Mouse (Mus musculus) limb, embryonic 11.5 days (tissue): ENCODE results near the gene Edc3. TPM values are rescaled to one million over a fixed set of nuclear protein-coding genes. Genes with fewer than 3 reads are reported as not detected.

Experiments used
- ATAC-seq: fragments of 200-750 bp; cut with Nextera tagmentation; 2 replicates; pipeline ENCODE4 v1.8.0; 2017; ENCODE audit warnings: low read depth; ENCODE audit not compliant: insufficient number of reproducible peaks, low FRiP score, low TSS enrichment
- DNase-seq: peaks from one replicate; pipeline ENCODE4 v3.0.0-alpha.2; 2015; ENCODE audit warnings: low spot score
- H3K27ac ChIP-seq: fragments of 300-500 bp; sonication (generic); replicated peaks from 2 replicates; pipeline ENCODE4 v1.5.1; 2014; ENCODE audit warnings: low read depth, mild to moderate bottlenecking, low read length
- H3K27me3 ChIP-seq: fragments of 300-500 bp; sonication (generic); 2 replicates; pipeline ENCODE4 v1.6.1; 2014; ENCODE audit warnings: mild to moderate bottlenecking, low read length, mixed read lengths; ENCODE audit not compliant: control insufficient read depth, insufficient read depth
- H3K36me3 ChIP-seq: fragments of 300-500 bp; sonication (generic); 2 replicates; pipeline ENCODE4 v1.6.1; 2014; ENCODE audit warnings: mild to moderate bottlenecking, low read length, moderate library complexity, mixed read lengths; ENCODE audit not compliant: control insufficient read depth, insufficient read depth
- H3K4me1 ChIP-seq: fragments of 300-500 bp; sonication (generic); 2 replicates; pipeline ENCODE4 v1.6.1; 2014; ENCODE audit warnings: low read length, mixed read lengths; ENCODE audit not compliant: control insufficient read depth, insufficient read depth
- H3K4me2 ChIP-seq: fragments of 300-500 bp; sonication (generic); 2 replicates; pipeline ENCODE4 v1.6.1; 2014; ENCODE audit warnings: low read depth, mild to moderate bottlenecking, moderate library complexity; ENCODE audit not compliant: severe bottlenecking
- H3K4me3 ChIP-seq: fragments of 300-500 bp; sonication (generic); 2 replicates; pipeline ENCODE4 v1.5.1; 2014; ENCODE audit warnings: low read depth, low read length
- H3K9ac ChIP-seq: fragments of 300-500 bp; sonication (generic); 2 replicates; pipeline ENCODE4 v1.6.1; 2014; ENCODE audit warnings: mild to moderate bottlenecking, low read length
- H3K9me3 ChIP-seq: fragments of 300-500 bp; sonication (generic); 2 replicates; pipeline ENCODE4 v1.6.1; 2016; ENCODE audit warnings: low read length; ENCODE audit not compliant: control insufficient read depth
- WGBS: fragments of 180-500 bp; shearing (Covaris S2); extraction: QIAGEN DNeasy Blood & Tissue Kit; methylation state at CpG from one replicate; pipeline ENCODE4 v1.1.7; 2014; 5-methylcytosine and 5-hydroxymethylcytosine counted together
- polyA plus RNA-seq: library from polyadenylated mRNA; unstranded; fragments of >200 nt; fragmentation: Nextera tagmentation; extraction: Ambion mirVana; gene quantifications from 2 replicates; pipeline ENCODE4 v1.2.1, GENCODE M21; 2014

The Edc3 gene
- polyA plus RNA-seq, 1 experiment from 2014 or later, result 29.2 TPM

- H3K36me3 ChIP-seq, result peaks cover 5% of the 10 kb centered on the region; the same call in 1 of the 2 replicates
- 81% methylated on average over 3 of the region's 3 CpGs for WGBS
- no peaks in the 10 kb centered on the region for H3K27me3 ChIP-seq
- no peak overlapping the region for H3K4me3 ChIP-seq
- no peak overlapping the region for H3K4me2 ChIP-seq
- no peak overlapping the region for H3K27ac ChIP-seq
- H3K4me1 ChIP-seq, result no peaks in the 10 kb centered on the region
- ATAC-seq (no peak), DNase-seq (no peak)
- no peaks in the 10 kb centered on the region for H3K9me3 ChIP-seq
- H3K9ac ChIP-seq, result no peak overlapping the region
These were observed 81.4 kb downstream of the Edc3 start for GRCm38 (mm10) chr9:57789733-57790132.

GRCm38 (mm10) chr9:57797456-57797855 is 89.1 kb downstream of the Edc3 start:
- DNase-seq, result no peak
- Histone ChIP-seq H3K27me3 (no peaks in the 10 kb centered on the region), H3K27ac (no peak overlapping the region), H3K4me1 (peaks cover 11% of the 10 kb centered on the region), H3K9ac (no peak overlapping the region), H3K4me3 (no peak overlapping the region), H3K36me3 (peaks cover 5% of the 10 kb centered on the region; the same call in 1 of the 2 replicates), H3K9me3 (no peaks in the 10 kb centered on the region), H3K4me2 (no peak overlapping the region)
- ATAC-seq, result no peak
- 93% methylated on average over 8 of the region's 8 CpGs for WGBS

- Histone ChIP-seq H3K9ac (no peak overlapping the region), H3K27ac (no peak overlapping the region), H3K36me3 (peaks cover 5% of the 10 kb centered on the region; the same call in 1 of the 2 replicates), H3K4me3 (no peak overlapping the region), H3K4me2 (no peak overlapping the region; the same call in 1 of the 2 replicates), H3K9me3 (no peaks in the 10 kb centered on the region), H3K4me1 (peaks cover 22% of the 10 kb centered on the region), H3K27me3 (no peaks in the 10 kb centered on the region)
- peak; percentile 47; the same call in 1 of the 2 replicates for ATAC-seq
- DNase-seq, result peak; percentile 69
- 3% methylated on average over 10 of the region's 10 CpGs for WGBS
These were observed 90.4 kb downstream of the Edc3 start for GRCm38 (mm10) chr9:57798725-57799253.

- Histone ChIP-seq H3K9me3 (no peaks in the 10 kb centered on the region), H3K9ac (no peak overlapping the region), H3K4me1 (peaks cover 25% of the 10 kb centered on the region), H3K27me3 (no peaks in the 10 kb centered on the region), H3K27ac (no peak overlapping the region), H3K4me2 (no peak overlapping the region), H3K4me3 (no peak overlapping the region), H3K36me3 (no peaks in the 10 kb centered on the region; the same call in 1 of the 2 replicates)
- DNase-seq (no peak), ATAC-seq (no peak)
- WGBS, result 72% methylated on average over 9 of the region's 9 CpGs
These were observed 92.1 kb downstream of the Edc3 start for GRCm38 (mm10) chr9:57800325-57800975.

Other genes starting within 250 kb of the Edc3 start
- gene Scamp5, start 240.5 kb upstream of the Edc3 start, polyA plus RNA-seq, result 3.1 and 4.1 TPM in 2 replicates
- 0.35 and 0.44 TPM in 2 replicates for gene Rpp25, start 204.5 kb upstream of the Edc3 start, polyA plus RNA-seq
- 622 and 641 TPM in 2 replicates for gene Cox5a, start 187.3 kb upstream of the Edc3 start, polyA plus RNA-seq
- 16.8 and 17.8 TPM in 2 replicates for gene Fam219b, start 171.0 kb upstream of the Edc3 start, polyA plus RNA-seq
- 43.5 and 43.8 TPM in 2 replicates for gene Mpi, start 155.8 kb upstream of the Edc3 start, polyA plus RNA-seq
- 44.4 and 44.7 TPM in 2 replicates for gene Scamp2, start 147.6 kb upstream of the Edc3 start, polyA plus RNA-seq
- 9.7 and 9.8 TPM in 2 replicates for gene Ulk3, start 119.1 kb upstream of the Edc3 start, polyA plus RNA-seq
- not detected in 2 replicates for gene Cplx3, start 102.3 kb upstream of the Edc3 start, polyA plus RNA-seq
- not detected in 2 replicates for gene Lman1l, start 87.8 kb upstream of the Edc3 start, polyA plus RNA-seq
- 33.7 and 34.6 TPM in 2 replicates for gene Csk, start 54.9 kb upstream of the Edc3 start, polyA plus RNA-seq
- gene Cyp1a2, start 24.8 kb upstream of the Edc3 start, polyA plus RNA-seq, result not detected in 2 replicates
- gene Cyp1a1, start 20.6 kb upstream of the Edc3 start, polyA plus RNA-seq, result not detected in 2 replicates
- 69.4 and 72.2 TPM in 2 replicates for gene Clk3, start 57.3 kb downstream of the Edc3 start, polyA plus RNA-seq
- 35.8 and 38.9 TPM in 2 replicates for gene Arid3b, start 128.3 kb downstream of the Edc3 start, polyA plus RNA-seq
- gene Ubl7, start 202.4 kb downstream of the Edc3 start, polyA plus RNA-seq, result 122 and 127 TPM in 2 replicates
- gene Sema7a, start 231.6 kb downstream of the Edc3 start, polyA plus RNA-seq, result 0.35 and 1.4 TPM in 2 replicates